Mouse (Mus musculus) forebrain, embryonic 15.5 days (tissue): ENCODE results near the gene Adgrg1. TPM values are rescaled to one million over a fixed set of nuclear protein-coding genes. Genes with fewer than 3 reads are reported as not detected.
"Not testable (repeated sequence)": the region's sequence is repeated elsewhere in the genome, so short reads cannot be mapped to it uniquely, and the experiment has no call there.

Experiments
- ATAC-seq: fragments of 200-750 bp; cut with Nextera tagmentation; replicated peaks from 2 replicates; pipeline ENCODE4 v1.8.0; 2017; ENCODE audit warnings: mild to moderate bottlenecking, moderate TSS enrichment, moderate library complexity
- H3K27ac ChIP-seq: fragments of 300-500 bp; sonication (generic); replicated peaks from 2 replicates; pipeline ENCODE4 v1.5.1; 2015; ENCODE audit warnings: mild to moderate bottlenecking, inconsistent platforms
- H3K27me3 ChIP-seq: fragments of 300-500 bp; sonication (generic); 2 replicates; pipeline ENCODE4 v1.6.1; 2015; ENCODE audit warnings: inconsistent platforms
- H3K36me3 ChIP-seq: fragments of 300-500 bp; sonication (generic); 2 replicates; pipeline ENCODE4 v1.6.1; 2015; ENCODE audit warnings: mild to moderate bottlenecking, inconsistent platforms
- H3K4me1 ChIP-seq: fragments of 300-500 bp; sonication (generic); 2 replicates; pipeline ENCODE4 v1.6.1; 2015; ENCODE audit warnings: inconsistent platforms
- H3K4me2 ChIP-seq: fragments of 300-500 bp; sonication (generic); replicated peaks from 2 replicates; pipeline ENCODE4 v1.6.1; 2015; ENCODE audit warnings: mild to moderate bottlenecking, inconsistent platforms
- H3K4me3 ChIP-seq: fragments of 300-500 bp; sonication (generic); 2 replicates; pipeline ENCODE4 v1.5.1; 2015; ENCODE audit warnings: mild to moderate bottlenecking, inconsistent platforms
- H3K9ac ChIP-seq: fragments of 300-500 bp; sonication (generic); replicated peaks from 2 replicates; pipeline ENCODE4 v1.6.1; 2015; ENCODE audit warnings: mild to moderate bottlenecking, inconsistent platforms
- H3K9me3 ChIP-seq: fragments of 300-500 bp; sonication (generic); 2 replicates; pipeline ENCODE4 v1.6.1; 2016; ENCODE audit warnings: inconsistent platforms
- WGBS: fragments of 180-500 bp; shearing (Covaris S2); methylation state at CpG from one replicate; pipeline ENCODE4 v1.1.7; 2015; ENCODE audit warnings: mixed read lengths; 5-methylcytosine and 5-hydroxymethylcytosine counted together
- polyA plus RNA-seq: library from polyadenylated mRNA; unstranded; fragments of >200 nt; fragmentation: Nextera tagmentation; extraction: Ambion mirVana; gene quantifications from 2 replicates; pipeline ENCODE4 v1.2.1, GENCODE M21; 2015

Gene Adgrg1
- polyA plus RNA-seq, 1 experiment from 2014 or later = 135 TPM

- Histone ChIP-seq H3K36me3 (peaks cover under 1% of the 10 kb centered on the region; the same call in 1 of the 2 replicates), H3K27ac (no peak overlapping the region), H3K27me3 (no peaks in the 10 kb centered on the region), H3K4me1 (no peaks in the 10 kb centered on the region), H3K9ac (no peak overlapping the region), H3K4me2 (no peak overlapping the region), H3K9me3 (no peaks in the 10 kb centered on the region; the same call in 1 of the 2 replicates), H3K4me3 (no peak overlapping the region)
- ATAC-seq = no peak
- WGBS = 88% methylated on average over 10 of the region's 10 CpGs
Observed at GRCm38 (mm10) chr8:95020821-95021220, 46.3 kb downstream of the Adgrg1 start.

GRCm38 (mm10) chr8:95023201-95023600 lies 48.6 kb downstream of the Adgrg1 start:
- WGBS = 23% methylated on average over 8 of the region's 8 CpGs
- no peak overlapping the region for H3K4me2 ChIP-seq
- H3K9ac ChIP-seq = no peak overlapping the region
- H3K27ac ChIP-seq = no peak overlapping the region
- no peak for ATAC-seq
- H3K4me1 ChIP-seq = no peaks in the 10 kb centered on the region
- no peaks in the 10 kb centered on the region; the same call in 1 of the 2 replicates for H3K9me3 ChIP-seq
- no peaks in the 10 kb centered on the region for H3K27me3 ChIP-seq
- H3K4me3 ChIP-seq = no peak overlapping the region
- no peaks in the 10 kb centered on the region for H3K36me3 ChIP-seq

- H3K4me1 ChIP-seq = no peaks in the 10 kb centered on the region
- H3K4me3 ChIP-seq = no peak overlapping the region
- H3K9ac ChIP-seq = no peak overlapping the region
- H3K9me3 ChIP-seq = no peaks in the 10 kb centered on the region; the same call in 1 of the 2 replicates
- no peak overlapping the region for H3K27ac ChIP-seq
- H3K4me2 ChIP-seq = no peak overlapping the region
- no peaks in the 10 kb centered on the region for H3K27me3 ChIP-seq
- no peaks in the 10 kb centered on the region for H3K36me3 ChIP-seq
- no peak for ATAC-seq
- 81% methylated on average over 4 of the region's 4 CpGs for WGBS
Observed at GRCm38 (mm10) chr8:95024387-95024786, 49.8 kb downstream of the Adgrg1 start.

GRCm38 (mm10) chr8:95025421-95025820 lies 50.9 kb downstream of the Adgrg1 start:
- Histone ChIP-seq H3K27ac (no peak overlapping the region), H3K4me1 (no peaks in the 10 kb centered on the region), H3K36me3 (no peaks in the 10 kb centered on the region), H3K27me3 (no peaks in the 10 kb centered on the region), H3K4me3 (no peak overlapping the region), H3K9me3 (no peaks in the 10 kb centered on the region; the same call in 1 of the 2 replicates), H3K9ac (no peak overlapping the region), H3K4me2 (no peak overlapping the region)
- 67% methylated on average over 2 of the region's 2 CpGs for WGBS
- no peak for ATAC-seq

GRCm38 (mm10) chr8:95028391-95028790 lies 53.8 kb downstream of the Adgrg1 start:
- not testable (repeated sequence) for ATAC-seq

GRCm38 (mm10) chr8:95037106-95037925 lies 62.8 kb downstream of the Adgrg1 start:
- Histone ChIP-seq H3K9me3 (no peaks in the 10 kb centered on the region), H3K9ac (no peak overlapping the region), H3K27ac (0 out of 2 replicates have a peak overlapping the region, but pooled peaks have one; percentile 25), H3K36me3 (no peaks in the 10 kb centered on the region), H3K27me3 (no peaks in the 10 kb centered on the region), H3K4me2 (no peak overlapping the region), H3K4me1 (0 out of 2 replicates have a peak, but pooled peaks cover 3% of the 10 kb centered on the region), H3K4me3 (no peak overlapping the region)
- peak; percentile 95 for ATAC-seq
- 65% methylated on average over 7 of the region's 7 CpGs for WGBS

More at GRCm38 (mm10) chr8:95028391-95028790, 53.8 kb downstream of the Adgrg1 start:
- H3K4me1 ChIP-seq, H3K27ac ChIP-seq, H3K27me3 ChIP-seq, H3K4me2 ChIP-seq, H3K4me3 ChIP-seq, H3K9me3 ChIP-seq, H3K36me3 ChIP-seq, H3K9ac ChIP-seq: not testable (repeated sequence)
- 54% methylated on average over 7 of the region's 7 CpGs for WGBS

GRCm38 (mm10) chr8:95041883-95042784 lies 67.6 kb downstream of the Adgrg1 start:
- Histone ChIP-seq H3K4me2 (no peak overlapping the region), H3K4me1 (0 out of 2 replicates have a peak, but pooled peaks cover 3% of the 10 kb centered on the region), H3K27me3 (no peaks in the 10 kb centered on the region), H3K9ac (no peak overlapping the region), H3K9me3 (no peaks in the 10 kb centered on the region), H3K4me3 (no peak overlapping the region), H3K27ac (no peak overlapping the region), H3K36me3 (no peaks in the 10 kb centered on the region)
- ATAC-seq = no peak
- WGBS = 75% methylated on average over 6 of the region's 6 CpGs

GRCm38 (mm10) chr8:95044811-95045210 lies 70.3 kb downstream of the Adgrg1 start:
- no peak overlapping the region for H3K4me3 ChIP-seq
- no peak overlapping the region for H3K4me2 ChIP-seq
- no peaks in the 10 kb centered on the region for H3K4me1 ChIP-seq
- ATAC-seq = no peak
- H3K27me3 ChIP-seq = no peaks in the 10 kb centered on the region
- WGBS = 70% methylated on average over 4 of the region's 4 CpGs
- H3K36me3 ChIP-seq = no peaks in the 10 kb centered on the region
- H3K9ac ChIP-seq = no peak overlapping the region
- no peak overlapping the region for H3K27ac ChIP-seq
- H3K9me3 ChIP-seq = no peaks in the 10 kb centered on the region

- no peak overlapping the region for H3K4me3 ChIP-seq
- H3K36me3 ChIP-seq = no peaks in the 10 kb centered on the region
- 71% methylated on average over 3 of the region's 3 CpGs for WGBS
- no peak overlapping the region for H3K9ac ChIP-seq
- no peaks in the 10 kb centered on the region for H3K9me3 ChIP-seq
- no peaks in the 10 kb centered on the region for H3K4me1 ChIP-seq
- no peak for ATAC-seq
- H3K27ac ChIP-seq = no peak overlapping the region
- H3K4me2 ChIP-seq = no peak overlapping the region
- H3K27me3 ChIP-seq = no peaks in the 10 kb centered on the region
Observed at GRCm38 (mm10) chr8:95046982-95047381, 72.4 kb downstream of the Adgrg1 start.

- no peaks in the 10 kb centered on the region for H3K9me3 ChIP-seq
- 75% methylated on average over 6 of the region's 6 CpGs for WGBS
- ATAC-seq = no peak
- no peak overlapping the region for H3K4me3 ChIP-seq
- H3K4me2 ChIP-seq = no peak overlapping the region
- H3K27me3 ChIP-seq = no peaks in the 10 kb centered on the region
- H3K27ac ChIP-seq = no peak overlapping the region
- no peaks in the 10 kb centered on the region for H3K36me3 ChIP-seq
- H3K4me1 ChIP-seq = no peaks in the 10 kb centered on the region
- no peak overlapping the region for H3K9ac ChIP-seq
Observed at GRCm38 (mm10) chr8:95047884-95048680, 73.5 kb downstream of the Adgrg1 start.

- no peak overlapping the region for H3K27ac ChIP-seq
- 81% methylated on average over 2 of the region's 2 CpGs for WGBS
- no peaks in the 10 kb centered on the region for H3K27me3 ChIP-seq
- no peak overlapping the region for H3K4me2 ChIP-seq
- no peaks in the 10 kb centered on the region for H3K4me1 ChIP-seq
- no peak for ATAC-seq
- no peak overlapping the region for H3K9ac ChIP-seq
- no peaks in the 10 kb centered on the region for H3K36me3 ChIP-seq
- H3K9me3 ChIP-seq = no peaks in the 10 kb centered on the region
- H3K4me3 ChIP-seq = no peak overlapping the region
Observed at GRCm38 (mm10) chr8:95049636-95050035, 75.1 kb downstream of the Adgrg1 start.
